Mouse (Mus musculus) fibroblast of lung, adult 2 months (primary cell): ENCODE data around the gene Ulk1.
"Not testable (repeated sequence)": the region's sequence is repeated elsewhere in the genome, so short reads cannot be mapped to it uniquely, and the experiment has no call there.

Experiments used
- DNase-seq: peaks from one replicate; pipeline ENCODE4 v3.0.0-alpha.2; 2011; ENCODE audit warnings: low read depth

The Ulk1 gene

GRCm38 (mm10) chr5:110804012-110804743 lies 5.7 kb downstream of the Ulk1 start:
- no peak for DNase-seq

DNA sequence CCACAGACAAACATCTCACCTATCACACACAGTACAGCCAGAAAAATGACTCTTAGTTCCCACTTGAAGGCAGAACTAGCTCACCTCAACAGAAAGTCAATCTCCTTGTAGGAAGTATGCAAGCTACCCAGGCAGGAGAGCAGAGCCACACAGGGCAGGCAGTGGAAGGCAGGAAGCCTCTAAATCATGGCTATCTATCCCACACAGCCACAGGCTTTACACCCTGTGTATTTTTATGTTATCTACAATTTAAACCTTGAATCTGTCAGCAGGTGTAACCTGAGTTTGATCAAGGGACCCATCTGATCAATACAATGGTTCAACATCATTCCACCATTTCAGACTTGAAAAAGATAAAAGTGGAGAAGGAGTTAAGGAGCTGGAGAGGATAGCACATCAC lies 7.1 kb downstream of the Ulk1 start:
- DNase-seq: no peak

- DNase-seq: peak; percentile 53
Measured at GRCm38 (mm10) chr5:110802186-110802585, 7.7 kb downstream of the Ulk1 start.

- DNase-seq: no peak
Measured at GRCm38 (mm10) chr5:110801036-110801624, 8.8 kb downstream of the Ulk1 start.

DNA sequence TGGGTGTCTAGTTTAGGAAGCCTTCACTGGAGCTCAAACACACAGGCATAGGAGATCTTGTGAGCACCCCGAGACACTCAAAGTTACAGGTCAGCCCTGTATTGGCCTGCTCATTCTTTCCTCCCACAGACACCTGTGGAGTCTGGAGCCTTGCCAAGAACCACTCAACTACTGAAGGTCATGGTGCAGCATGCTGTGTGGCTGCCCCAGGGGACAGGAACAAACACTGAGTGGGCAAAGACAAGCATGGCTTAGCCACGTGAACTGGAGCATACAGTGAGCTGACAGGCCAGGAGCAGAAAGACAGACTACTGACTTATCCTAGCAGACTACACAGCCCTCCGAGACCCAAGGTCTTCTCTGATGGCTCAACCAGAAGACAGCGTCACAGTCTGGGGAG lies 12.2 kb downstream of the Ulk1 start:
- no peak for DNase-seq

DNA sequence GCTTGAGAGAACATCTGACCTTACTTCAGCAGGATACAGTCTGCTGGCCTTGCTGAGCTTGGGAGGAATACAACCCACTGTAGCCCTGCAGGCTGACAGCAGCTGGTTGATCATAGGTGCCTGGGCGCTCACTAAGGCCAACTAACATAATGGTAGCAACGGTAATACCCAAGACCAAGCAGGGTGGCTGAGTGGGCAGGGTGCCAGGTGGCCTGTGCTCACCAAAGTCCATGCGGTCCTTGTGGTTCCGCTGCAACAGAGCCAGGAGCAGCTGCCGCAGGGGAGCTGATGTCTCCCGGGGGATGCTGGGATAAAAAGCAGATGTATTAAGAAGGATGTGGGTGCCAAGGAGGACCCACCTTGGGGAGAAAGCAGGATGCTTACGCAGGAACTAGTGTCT lies 15.5 kb downstream of the Ulk1 start:
- no peak for DNase-seq

GRCm38 (mm10) chr5:110788684-110789083 lies 21.2 kb downstream of the Ulk1 start:
- no peak for DNase-seq

GRCm38 (mm10) chr5:110786081-110786835 lies 23.6 kb downstream of the Ulk1 start:
- DNase-seq: no peak

DNA sequence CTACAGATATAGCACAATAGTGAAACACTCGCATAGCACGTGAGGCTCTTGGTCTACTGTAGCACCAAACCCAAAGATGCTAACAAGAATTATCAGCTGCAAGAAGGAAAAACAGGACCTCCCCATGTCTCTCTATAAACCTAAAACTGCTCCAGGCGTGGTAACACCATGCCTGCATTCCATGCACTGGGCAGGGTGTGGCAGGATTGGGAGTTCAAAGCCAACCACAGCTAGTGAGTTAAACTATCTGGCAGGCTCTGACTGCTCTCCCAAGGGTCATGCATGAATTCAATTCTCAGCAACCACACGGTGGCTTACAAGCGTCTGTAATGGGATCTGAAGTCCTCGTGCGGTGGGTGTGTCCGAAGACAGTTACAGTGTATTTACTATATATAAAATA lies 26.7 kb downstream of the Ulk1 start:
- no peak for DNase-seq

GRCm38 (mm10) chr5:110781529-110782238 lies 28.2 kb downstream of the Ulk1 start:
- no peak for DNase-seq

- no peak for DNase-seq
Measured at GRCm38 (mm10) chr5:110780761-110781528, 29.0 kb downstream of the Ulk1 start.

DNA sequence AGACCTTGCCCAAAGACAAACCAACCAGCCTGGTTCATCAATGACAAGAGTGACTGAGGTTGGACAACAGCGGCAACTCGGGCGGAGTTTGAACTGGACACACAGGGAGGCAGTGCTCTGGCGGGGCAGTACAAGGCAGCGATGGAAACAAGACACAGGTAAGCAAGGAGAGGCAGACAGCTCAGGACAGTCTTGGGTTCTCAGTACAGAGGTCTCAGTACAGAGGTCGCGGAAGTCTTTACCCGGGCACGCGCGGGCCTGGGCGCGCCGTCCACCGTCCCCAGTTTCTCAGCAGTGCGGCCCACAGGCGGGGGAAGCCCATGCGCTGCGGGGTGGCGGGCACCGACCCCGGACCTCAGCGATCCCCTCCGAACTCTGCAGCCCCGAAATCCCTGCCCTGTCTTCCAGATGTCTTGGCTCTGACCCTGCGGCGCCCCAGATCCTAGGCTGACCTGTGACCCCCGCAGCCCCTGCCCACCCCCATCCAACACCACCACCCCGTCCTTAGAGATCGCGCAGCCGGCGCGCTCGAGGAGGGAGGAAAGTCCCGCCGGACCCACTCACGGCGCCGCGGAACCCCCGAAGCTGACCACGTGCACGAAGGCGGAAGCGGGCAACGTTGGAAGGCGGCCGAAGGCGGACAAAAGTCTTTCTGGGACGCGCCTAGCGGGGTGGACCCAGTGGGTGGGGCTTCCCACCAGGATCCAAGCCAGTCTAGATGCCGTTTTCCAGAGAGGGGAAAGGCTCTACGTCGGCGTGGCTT lies 29.7 kb downstream of the Ulk1 start, which contains the start of gene Pus1:
Gene Pus1 (minus strand): TSS at position 662 of the 763 bp plus-strand sequence.
- DNase-seq: peak; percentile 67

DNA sequence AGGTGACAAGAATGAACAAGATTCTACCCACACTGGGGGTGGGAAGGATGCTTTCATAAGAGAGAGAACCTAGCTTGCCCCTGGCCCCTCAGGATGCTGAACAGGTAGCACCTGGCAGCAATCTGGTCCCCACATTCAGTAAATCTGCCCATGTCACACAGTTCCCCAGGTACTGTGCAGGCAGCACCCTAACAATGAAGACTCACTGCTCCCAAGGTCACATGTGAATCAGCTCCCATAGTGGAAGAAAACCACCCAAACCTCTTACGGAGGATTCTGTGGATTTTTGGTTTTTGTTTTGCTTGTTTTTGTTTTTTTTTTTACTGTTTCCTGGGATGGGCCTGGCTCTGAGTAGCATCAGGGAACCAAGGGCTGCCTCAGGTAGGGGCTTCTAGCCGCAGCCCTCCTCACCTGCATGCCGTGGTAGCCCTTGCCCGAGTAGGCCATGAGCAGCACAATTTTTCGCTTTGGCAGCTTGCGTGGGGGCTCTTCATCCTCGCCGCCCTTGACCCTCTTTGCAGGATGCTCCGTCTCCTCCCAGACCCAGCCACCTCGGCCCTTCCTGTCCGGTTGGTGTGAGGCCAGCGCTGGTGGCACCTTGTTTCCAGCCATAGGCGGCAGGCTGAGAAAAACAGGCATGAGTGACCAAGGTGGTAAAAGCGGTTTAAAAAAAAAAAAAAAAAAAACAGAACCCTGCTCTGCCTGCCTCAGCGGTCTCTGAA lies 30.5 kb downstream of the Ulk1 start:
- no peak for DNase-seq

- no peak for DNase-seq
Measured at GRCm38 (mm10) chr5:110778263-110778662, 31.6 kb downstream of the Ulk1 start.

- DNase-seq: no peak
Measured at GRCm38 (mm10) chr5:110776141-110776540, 33.8 kb downstream of the Ulk1 start.

GRCm38 (mm10) chr5:110774511-110774910 lies 35.4 kb downstream of the Ulk1 start:
- DNase-seq: no peak

DNA sequence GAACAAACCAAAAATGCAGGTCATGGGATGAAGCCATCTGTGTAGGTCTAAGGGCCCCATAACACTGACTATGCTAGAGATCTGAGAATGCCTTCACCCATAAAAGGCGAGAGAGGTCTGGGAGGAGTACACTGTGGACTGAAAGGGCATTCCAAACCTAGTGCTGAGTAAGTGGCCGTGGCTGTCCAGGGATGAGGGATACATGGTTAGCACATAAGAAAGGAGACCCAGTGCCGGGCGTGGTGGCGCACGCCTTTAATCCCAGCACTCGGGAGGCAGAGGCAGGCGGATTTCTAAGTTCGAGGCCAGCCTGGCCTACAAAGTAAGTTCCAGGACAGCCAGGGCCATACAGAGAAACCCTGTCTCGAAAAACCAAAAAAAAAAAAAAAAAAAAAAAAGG lies 37.0 kb downstream of the Ulk1 start:
- DNase-seq: not testable (repeated sequence)

DNA sequence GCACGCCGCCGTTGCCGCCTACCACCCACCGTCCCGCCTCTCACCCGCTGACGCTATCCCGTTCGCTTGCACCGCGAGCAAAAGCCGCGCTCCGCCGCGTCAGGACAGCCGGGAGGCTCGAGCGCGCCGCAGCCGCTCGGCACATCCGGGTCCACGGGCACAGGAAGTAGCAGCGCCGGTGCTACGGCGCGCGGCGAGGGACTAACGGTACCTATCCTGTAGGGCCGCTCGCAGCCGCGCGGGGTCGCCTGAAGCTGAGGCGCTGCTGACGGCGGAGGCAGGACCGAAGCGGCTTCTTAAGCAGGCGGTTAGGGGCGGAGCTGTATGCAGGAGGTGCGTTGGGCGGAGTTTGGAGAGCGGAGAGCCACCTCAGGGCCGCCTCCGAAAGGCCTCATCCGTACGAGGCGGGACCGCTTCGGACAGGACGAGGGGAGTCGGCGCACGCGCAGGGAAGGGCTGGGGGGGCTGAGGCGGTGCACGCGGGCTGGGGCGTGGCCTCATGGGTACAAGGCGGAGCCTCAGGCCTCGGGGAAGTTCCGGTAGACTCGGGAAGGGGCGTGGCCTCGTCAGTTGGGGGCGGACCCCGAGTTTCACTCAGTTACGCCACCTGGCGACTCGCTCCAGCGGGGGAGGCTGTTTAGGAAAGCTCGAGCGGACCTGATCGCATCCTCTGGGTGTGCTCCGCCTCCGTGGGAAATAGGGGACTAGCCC lies 39.3 kb downstream of the Ulk1 start, which contains the start of gene Ep400:
Gene Ep400 (minus strand): TSS at position 270 of the 711 bp plus-strand sequence.
- peak; percentile 99 for DNase-seq

- DNase-seq: no peak
Measured at GRCm38 (mm10) chr5:110770031-110770445, 39.9 kb downstream of the Ulk1 start.
